Mouse (Mus musculus) MEL (cell line): ENCODE data around the gene Cldn10. TPM values are rescaled to one million over a fixed set of nuclear protein-coding genes. Genes with fewer than 3 reads are reported as not detected.

Source experiments
- DNase-seq: peaks from one replicate; pipeline ENCODE4 v3.0.0; 2011; ENCODE audit warnings: low read depth, low spot score
- H3K27ac ChIP-seq: 2 replicates; pipeline ENCODE4 v1.5.1; 2012; ENCODE audit warnings: low read depth, mild to moderate bottlenecking, control low read depth, low read length, moderate library complexity; ENCODE audit not compliant: control insufficient read depth
- H3K27me3 ChIP-seq, 2 experiments: fragments of 150-350 bp in 1 of 2; sonication (generic) in 1 of 2; 2 replicates each; pipeline ENCODE4 v1.6.1; 2012; ENCODE audit warnings: low read length in 2 of 2, mild to moderate bottlenecking in 2 of 2, improper control_type of control experiment in 1 of 2, moderate library complexity in 1 of 2; ENCODE audit not compliant: insufficient read depth in 2 of 2, control insufficient read depth in 1 of 2
- H3K36me3 ChIP-seq, 2 experiments: 2 replicates each; pipeline ENCODE4 v1.6.1; 2012 to 2014; ENCODE audit warnings: low read length in 2 of 2, improper control_type of control experiment in 1 of 2, inconsistent platforms in 1 of 2, mild to moderate bottlenecking in 1 of 2; ENCODE audit not compliant: insufficient read depth in 2 of 2, control insufficient read depth in 1 of 2
- H3K4me1 ChIP-seq, 2 experiments: fragments of 150-350 bp in 1 of 2; sonication (generic) in 1 of 2; 2 replicates each; pipeline ENCODE4 v1.6.1; 2012; ENCODE audit warnings: low read length in 2 of 2, improper control_type of control experiment in 1 of 2, mild to moderate bottlenecking in 1 of 2; ENCODE audit not compliant: insufficient read depth in 2 of 2, control insufficient read depth in 1 of 2
- H3K4me3 ChIP-seq, 2 experiments: fragments of 150-350 bp in 1 of 2; sonication (generic) in 1 of 2; 2 replicates each; pipeline ENCODE4 v1.5.1; 2012; ENCODE audit warnings: low read depth in 2 of 2, low read length in 2 of 2, mild to moderate bottlenecking in 2 of 2, moderate library complexity in 2 of 2, control low read depth in 1 of 2, improper control_type of control experiment in 1 of 2; ENCODE audit not compliant: control insufficient read depth in 1 of 2, insufficient read depth in 1 of 2
- H3K79me2 ChIP-seq: 2 replicates; pipeline ENCODE4 v1.6.1; 2012; ENCODE audit warnings: mild to moderate bottlenecking, low read length, moderate library complexity; ENCODE audit not compliant: control insufficient read depth, poor library complexity, insufficient read depth
- H3K9ac ChIP-seq: 2 replicates; pipeline ENCODE4 v1.6.1; 2012; ENCODE audit warnings: low read depth, mild to moderate bottlenecking, control low read depth, low read length, moderate library complexity; ENCODE audit not compliant: control insufficient read depth, poor library complexity, severe bottlenecking
- H3K9me3 ChIP-seq: fragments of 150-350 bp; sonication (generic); replicated peaks from 2 replicates; pipeline ENCODE4 v1.6.1; 2012; ENCODE audit warnings: mild to moderate bottlenecking, low read length, improper control_type of control experiment, moderate library complexity; ENCODE audit not compliant: insufficient read depth
- BHLHE40 ChIP-seq: IDR thresholded peaks from 2 replicates; pipeline ENCODE4 v1.6.1; 2012; ENCODE audit warnings: low read depth, mild to moderate bottlenecking, inconsistent platforms, low read length, improper control_type of control experiment, borderline replicate concordance
- CHD1 ChIP-seq: IDR thresholded peaks from 2 replicates; pipeline ENCODE4 v1.6.1; 2012; ENCODE audit warnings: low read depth, mild to moderate bottlenecking, inconsistent platforms, low read length, improper control_type of control experiment
- CHD2 ChIP-seq: IDR thresholded peaks from 2 replicates; pipeline ENCODE4 v1.6.1; 2011; ENCODE audit warnings: low read length, improper control_type of control experiment
- EP300 ChIP-seq, 2 experiments: IDR thresholded peaks; 2 replicates each; pipeline ENCODE4 v1.6.1; 2011; ENCODE audit warnings: improper control_type of control experiment in 2 of 2, low read length in 2 of 2, low read depth in 1 of 2, mild to moderate bottlenecking in 1 of 2
- ETS1 ChIP-seq: IDR thresholded peaks from 2 replicates; pipeline ENCODE4 v1.6.1; 2012; ENCODE audit warnings: low read depth, mild to moderate bottlenecking, inconsistent platforms, low read length, improper control_type of control experiment, moderate library complexity
- GABPA ChIP-seq: IDR thresholded peaks from 2 replicates; pipeline ENCODE4 v1.6.1; 2012; ENCODE audit warnings: low read depth, mild to moderate bottlenecking, inconsistent platforms, low read length, improper control_type of control experiment, moderate library complexity
- GATA1 ChIP-seq: IDR thresholded peaks from 2 replicates; pipeline ENCODE4 v1.6.1; 2011; ENCODE audit warnings: low read depth, low read length, improper control_type of control experiment
- HCFC1 ChIP-seq: IDR thresholded peaks from 2 replicates; pipeline ENCODE4 v1.6.1; 2012; ENCODE audit warnings: low read depth, mild to moderate bottlenecking, inconsistent platforms, low read length, improper control_type of control experiment, moderate library complexity
- MAFK ChIP-seq: IDR thresholded peaks from 2 replicates; pipeline ENCODE4 v1.6.1; 2011; ENCODE audit warnings: low read depth, mild to moderate bottlenecking, low read length, improper control_type of control experiment, borderline replicate concordance
- MAX ChIP-seq: IDR thresholded peaks from 2 replicates; pipeline ENCODE4 v1.6.1; 2011; ENCODE audit warnings: low read length, improper control_type of control experiment
- MAZ ChIP-seq: IDR thresholded peaks from 2 replicates; pipeline ENCODE4 v1.6.1; 2012; ENCODE audit warnings: low read depth, mild to moderate bottlenecking, inconsistent platforms, low read length, improper control_type of control experiment
- MXI1 ChIP-seq: IDR thresholded peaks from 2 replicates; pipeline ENCODE4 v1.6.1; 2011; ENCODE audit warnings: mild to moderate bottlenecking, low read depth, low read length, improper control_type of control experiment
- MYC ChIP-seq: IDR thresholded peaks from 2 replicates; pipeline ENCODE4 v1.6.1; 2011; ENCODE audit warnings: low read depth, mild to moderate bottlenecking, low read length, improper control_type of control experiment, moderate library complexity
- NELFE ChIP-seq: IDR thresholded peaks from 2 replicates; pipeline ENCODE4 v1.6.1; 2011; ENCODE audit warnings: low read depth, low read length, improper control_type of control experiment
- NRF1 ChIP-seq: IDR thresholded peaks from 2 replicates; pipeline ENCODE4 v1.6.1; 2014; ENCODE audit warnings: low read depth, mild to moderate bottlenecking, inconsistent platforms, low read length, improper control_type of control experiment, moderate library complexity; ENCODE audit not compliant: poor library complexity, insufficient read depth, severe bottlenecking
- POLR2A ChIP-seq, 2 experiments: IDR thresholded peaks; 2 replicates each; pipeline ENCODE4 v1.6.1; 2011 to 2012; ENCODE audit warnings: low read length in 2 of 2, mild to moderate bottlenecking in 2 of 2, control low read depth in 1 of 2, improper control_type of control experiment in 1 of 2, low read depth in 1 of 2, moderate library complexity in 1 of 2; ENCODE audit not compliant: control insufficient read depth in 1 of 2, insufficient read depth in 1 of 2, poor library complexity in 1 of 2
- POLR2AphosphoS2 ChIP-seq: IDR thresholded peaks from 2 replicates; pipeline ENCODE4 v1.6.1; 2011; ENCODE audit warnings: low read length, improper control_type of control experiment
- POLR2AphosphoS5 ChIP-seq: IDR thresholded peaks from 2 replicates; pipeline ENCODE4 v1.6.1; 2012; ENCODE audit warnings: low read depth, borderline replicate concordance, mild to moderate bottlenecking, inconsistent platforms, low read length, moderate library complexity, mixed read lengths
- RAD21 ChIP-seq: IDR thresholded peaks from 2 replicates; pipeline ENCODE4 v1.6.1; 2011; ENCODE audit warnings: mild to moderate bottlenecking, low read depth, low read length, improper control_type of control experiment
- RCOR1 ChIP-seq: IDR thresholded peaks from 2 replicates; pipeline ENCODE4 v1.6.1; 2012; ENCODE audit warnings: low read depth, mild to moderate bottlenecking, inconsistent platforms, low read length, improper control_type of control experiment
- SIN3A ChIP-seq: IDR thresholded peaks from 2 replicates; pipeline ENCODE4 v1.6.1; 2012; ENCODE audit warnings: low read length, improper control_type of control experiment, inconsistent platforms
- SMC3 ChIP-seq: IDR thresholded peaks from 2 replicates; pipeline ENCODE4 v1.6.1; 2011; ENCODE audit warnings: low read depth, low read length, improper control_type of control experiment
- TAL1 ChIP-seq: IDR thresholded peaks from 2 replicates; pipeline ENCODE4 v1.6.1; 2012; ENCODE audit warnings: mild to moderate bottlenecking, inconsistent platforms, low read length, moderate library complexity, mixed read lengths
- TCF12 ChIP-seq: IDR thresholded peaks from 2 replicates; pipeline ENCODE4 v1.6.1; 2014; ENCODE audit warnings: low read depth, mild to moderate bottlenecking, inconsistent platforms, low read length, improper control_type of control experiment, moderate library complexity
- ZKSCAN1 ChIP-seq: IDR thresholded peaks from 2 replicates; pipeline ENCODE4 v1.6.1; 2012; ENCODE audit warnings: low read depth, mild to moderate bottlenecking, inconsistent platforms, low read length, improper control_type of control experiment, moderate library complexity
- polyA plus RNA-seq, 2 experiments: library from polyadenylated mRNA; stranded (reverse) in 1 of 2; unstranded in 1 of 2; fragments of >175 nt in 1 of 2; fragments of >200 nt in 1 of 2; gene quantifications; 2 replicates each; pipeline versions ENCODE4 v1.2.1 to v1.2.4; 2012; ENCODE audit warnings: low replicate concordance in 2 of 2, low read depth in 1 of 2; ENCODE audit not compliant: insufficient read length in 2 of 2, insufficient read depth in 1 of 2, missing spikeins in 1 of 2
- total RNA-seq: library from RNA; depleted of rRNA; stranded (reverse); fragments of 300-350 nt; gene quantifications from 2 replicates; pipeline ENCODE4 v1.2.3, GENCODE M21; 2012

Gene Cldn10
- total and polyA plus RNA-seq, 3 experiments = 0.17 TPM; not detected in 2

DNA sequence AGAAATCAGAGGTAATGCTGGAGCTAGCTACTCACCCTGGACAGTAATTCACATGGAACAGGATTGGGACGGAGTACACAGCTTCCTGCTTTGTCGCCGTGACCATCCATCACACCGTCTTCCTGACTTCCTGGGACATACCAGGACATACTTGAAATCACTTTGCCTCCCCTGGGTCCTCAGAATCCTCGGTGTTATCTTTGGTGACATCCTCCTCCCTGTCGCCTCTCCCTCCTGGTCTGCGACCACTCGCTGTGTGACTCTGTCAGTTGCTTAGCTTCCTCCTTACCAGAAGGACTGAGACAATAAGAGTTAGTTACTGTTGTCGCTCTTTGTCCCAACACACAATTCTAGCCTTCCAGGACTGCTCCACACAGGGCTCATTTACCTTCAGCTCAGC is 9.6 kb downstream of the Cldn10 start:
- peaks cover 0 to 42% of the 10 kb centered on the region in 2 experiments; a peak in 2 of 4 replicates for H3K4me1 ChIP-seq

DNA sequence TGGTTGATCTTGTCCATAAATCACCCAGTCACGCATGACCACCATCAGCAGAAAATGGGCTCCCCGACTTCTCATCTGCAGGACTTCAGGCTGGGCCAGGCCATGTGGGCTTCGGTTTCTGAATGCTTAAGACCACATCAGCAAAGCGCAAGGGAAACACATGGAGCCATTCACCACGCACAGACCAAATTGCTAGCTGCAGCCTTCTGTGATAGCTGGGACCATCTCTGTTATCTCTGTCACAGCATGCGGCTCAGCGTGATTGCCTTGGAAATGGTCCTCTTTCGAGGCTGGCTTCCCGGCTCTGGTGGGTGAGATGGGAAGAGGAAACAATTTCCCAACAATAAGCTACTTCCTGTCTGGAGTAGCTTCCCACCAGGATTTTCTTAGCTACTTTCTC is 12.2 kb downstream of the Cldn10 start:
- DNase-seq = peak; percentile 27
- Histone ChIP-seq H3K36me3 (peaks cover 0 to 10% of the 10 kb centered on the region in 2 experiments; a peak in 2 of 4 replicates), H3K4me1 (peaks cover 0 to 31% of the 10 kb centered on the region in 2 experiments; a peak in 2 of 4 replicates), H3K27ac (no peak overlapping the region), H3K27me3 (no peaks in the 10 kb centered on the region), H3K4me3 (no peak overlapping the region), H3K9me3 (no peaks in the 10 kb centered on the region), H3K9ac (no peak overlapping the region), H3K79me2 (no peaks in the 10 kb centered on the region)
- TF ChIP-seq ZKSCAN1 (no peak), SMC3 (no peak), MYC (0 out of 2 replicates have a peak, but pooled peaks have one; percentile 30), MAX (peak; percentile 48; the same call in 1 of the 2 replicates), ETS1 (peak; percentile 21; the same call in 1 of the 2 replicates), TAL1 (peak; percentile 22; the same call in 1 of the 2 replicates), MXI1 (no peak), GATA1 (peak; percentile 35; the same call in 1 of the 2 replicates)

More for the DNA sequence above, 9.6 kb downstream of the Cldn10 start:
- DNase-seq = peak; percentile 53
- Histone ChIP-seq H3K79me2 (no peaks in the 10 kb centered on the region), H3K27ac (peak overlapping the region; percentile 100), H3K36me3 (peaks cover 0 to 13% of the 10 kb centered on the region in 2 experiments; a peak in 2 of 4 replicates), H3K4me3 (peak overlapping the region; percentile 52 to 54), H3K9me3 (no peaks in the 10 kb centered on the region), H3K27me3 (no peaks in the 10 kb centered on the region), H3K9ac (peak overlapping the region; percentile 68)
- no peak for TF ChIP-seq POLR2AphosphoS5
- TF ChIP-seq CHD2 = no peak

DNA sequence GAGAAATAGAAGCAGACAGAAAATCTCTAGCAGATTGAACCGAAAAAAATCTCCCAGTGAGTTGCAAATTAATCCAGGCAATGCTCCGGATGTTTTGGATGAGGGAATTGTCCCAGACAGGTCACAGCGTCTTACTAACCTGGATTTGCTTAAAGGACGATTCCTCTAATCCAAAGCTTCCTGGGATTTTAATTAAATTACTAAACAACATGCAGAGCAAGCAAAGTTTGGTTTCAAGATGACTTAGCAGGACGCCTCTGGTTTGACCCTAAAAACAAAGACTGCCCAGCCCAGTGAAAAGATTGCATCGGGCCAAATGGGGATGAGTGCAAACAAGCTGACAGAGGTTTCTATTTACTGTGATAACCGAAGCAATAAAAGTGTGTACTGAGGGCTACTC is 16.2 kb downstream of the Cldn10 start:
- DNase-seq = no peak
- Histone ChIP-seq H3K27ac (no peak overlapping the region), H3K79me2 (no peaks in the 10 kb centered on the region), H3K4me1 (peaks cover 3 to 15% of the 10 kb centered on the region in 2 experiments; a peak in 3 of 4 replicates), H3K4me3 (no peak overlapping the region), H3K27me3 (no peaks in the 10 kb centered on the region), H3K36me3 (peaks cover 0 to 3% of the 10 kb centered on the region in 2 experiments; a peak in 1 of 4 replicates), H3K9ac (no peak overlapping the region), H3K9me3 (no peaks in the 10 kb centered on the region)
- TF ChIP-seq CHD1 (no peak), MAX (no peak), SIN3A (no peak), POLR2A (IDR thresholded peaks at IDR 0.05; ENCODE audit: control insufficient read depth in 1 of 2, insufficient read depth in 1 of 2, low read depth in 1 of 2, low read length in 2 of 2, poor library complexity in 1 of 2) (no peak), RAD21 (no peak), MAFK (no peak), NRF1 (no peak), MXI1 (no peak), POLR2AphosphoS2 (no peak), EP300 (IDR thresholded peaks at IDR 0.05; ENCODE audit: low read depth in 1 of 2, low read length in 2 of 2) (no peak), POLR2AphosphoS5 (no peak), MYC (no peak), RCOR1 (no peak), GABPA (no peak), HCFC1 (no peak), BHLHE40 (no peak), NELFE (no peak), TCF12 (no peak), MAZ (no peak)
